Mouse (Mus musculus): ENCODE measurements around the gene Etl4.

DNA sequence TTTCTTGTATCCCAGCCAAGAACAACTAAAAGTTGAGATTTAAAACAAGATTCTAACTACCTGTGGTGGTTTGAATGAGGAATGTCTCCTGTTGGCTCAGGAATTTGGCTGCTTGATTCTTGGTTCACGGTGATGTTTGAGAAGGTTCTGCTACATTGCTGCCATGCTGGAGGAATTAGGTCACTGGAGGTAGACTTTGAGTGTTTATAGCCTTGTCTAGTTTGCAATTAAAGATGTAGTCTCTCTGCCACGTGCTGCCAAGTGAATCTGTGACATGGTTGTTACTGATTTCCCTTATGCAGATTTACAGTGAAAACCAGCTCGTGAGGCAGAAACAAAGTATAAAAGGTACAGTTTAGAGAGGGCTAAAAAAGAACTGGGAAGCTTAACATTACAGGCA, 491.0 kb downstream of the Etl4 start:
- TF ChIP-seq EP300 (IDR thresholded peaks at IDR 0.05) (no peak), CTCF (IDR thresholded peaks at IDR 0.05) (no peak)

All from lung, postnatal 0 days (tissue).